Mouse (Mus musculus) liver, adult 2 months (tissue): Measurements from ENCODE around the gene Gpc1. TPM values are rescaled to one million over a fixed set of nuclear protein-coding genes. Genes with fewer than 3 reads are reported as not detected.

Experiments used
- DNase-seq: peaks from one replicate; pipeline ENCODE4 v3.0.0-alpha.2; 2011; ENCODE audit warnings: low read depth, low spot score; ENCODE audit errors: extremely low read depth
- H3K27ac ChIP-seq: fragments of 200-500 bp; replicated peaks from 2 replicates; pipeline ENCODE4 v1.5.1; 2012; ENCODE audit warnings: low read depth, mild to moderate bottlenecking, control low read depth, inconsistent platforms, low read length; ENCODE audit not compliant: insufficient read depth
- H3K27me3 ChIP-seq: fragments of 200-500 bp; 2 replicates; pipeline ENCODE4 v1.6.1; 2012; ENCODE audit warnings: mild to moderate bottlenecking, moderate library complexity, low read length, inconsistent platforms; ENCODE audit not compliant: control insufficient read depth, insufficient read depth
- H3K36me3 ChIP-seq: fragments of 200-500 bp; 2 replicates; pipeline ENCODE4 v1.6.1; 2012; ENCODE audit warnings: low read length, inconsistent platforms; ENCODE audit not compliant: control insufficient read depth, insufficient read depth
- H3K4me1 ChIP-seq: fragments of 200-500 bp; 2 replicates; pipeline ENCODE4 v1.6.1; 2011; ENCODE audit warnings: low read length; ENCODE audit not compliant: control insufficient read depth, insufficient read depth
- H3K4me3 ChIP-seq: fragments of 200-500 bp; 2 replicates; pipeline ENCODE4 v1.5.1; 2011; ENCODE audit warnings: low read depth, mild to moderate bottlenecking, control low read depth, low read length, moderate library complexity; ENCODE audit not compliant: insufficient read depth
- H3K79me2 ChIP-seq: fragments of 200-500 bp; 2 replicates; pipeline ENCODE4 v1.6.1; 2012; ENCODE audit warnings: inconsistent platforms, mild to moderate bottlenecking, low read length, moderate library complexity; ENCODE audit not compliant: control insufficient read depth, insufficient read depth
- H3K9ac ChIP-seq: fragments of 200-500 bp; 2 replicates; pipeline ENCODE4 v1.6.1; 2012; ENCODE audit warnings: low read depth, mild to moderate bottlenecking, control low read depth, inconsistent platforms, low read length
- CTCF ChIP-seq: fragments of 200-500 bp; IDR thresholded peaks from 2 replicates; pipeline ENCODE4 v1.5.1; 2011; ENCODE audit warnings: low read depth, low read length, control low read depth
- POLR2A ChIP-seq: fragments of 200-500 bp; IDR thresholded peaks from 2 replicates; pipeline ENCODE4 v1.6.1; 2011; ENCODE audit warnings: low read length, control low read depth; ENCODE audit not compliant: insufficient read depth; ENCODE audit errors: extremely low read depth
- WGBS: fragments of 180-500 bp; shearing (Covaris S2); methylation state at CpG from one replicate; pipeline ENCODE4 v1.1.7; 2018; 5-methylcytosine and 5-hydroxymethylcytosine counted together
- polyA plus RNA-seq: library from polyadenylated mRNA; depleted of rRNA; stranded (reverse); fragments of >200 nt; gene quantifications from 2 replicates; pipeline ENCODE4 v1.2.3, GENCODE M21; 2012
- total RNA-seq: library from RNA; depleted of rRNA; stranded (reverse); fragments of >200 nt; gene quantifications from 2 replicates; pipeline ENCODE4 v1.2.3, GENCODE M21; 2014

Gpc1 gene
- total and polyA plus RNA-seq, 2 experiments: 0.92 to 2.1 TPM

DNA sequence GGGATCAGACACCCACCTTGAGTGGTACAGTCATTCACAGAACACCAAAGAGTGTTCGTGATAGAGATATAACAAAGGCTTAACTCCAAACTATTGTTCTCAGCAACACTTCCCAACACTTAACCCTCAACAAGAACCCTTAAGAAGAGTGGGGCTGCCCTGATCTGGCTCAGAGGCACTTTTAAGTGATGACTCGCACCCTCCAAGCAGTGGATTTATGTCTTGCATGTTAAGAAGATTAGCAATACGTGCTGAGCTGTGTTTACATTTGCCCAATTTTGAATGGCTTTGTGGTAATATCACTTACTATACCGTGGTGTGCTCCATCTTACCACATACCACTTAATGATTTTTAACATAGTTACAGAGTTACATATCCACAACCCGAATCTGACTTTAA is 26.3 kb upstream of the Gpc1 start:
- TF ChIP-seq CTCF (no peak), POLR2A (no peak)
- Histone ChIP-seq H3K9ac (no peak overlapping the region), H3K4me1 (no peaks in the 10 kb centered on the region), H3K27ac (no peak overlapping the region), H3K27me3 (no peaks in the 10 kb centered on the region), H3K79me2 (no peaks in the 10 kb centered on the region), H3K36me3 (no peaks in the 10 kb centered on the region), H3K4me3 (no peak overlapping the region)
- WGBS: 74% methylated on average over 5 of the region's 5 CpGs
- DNase-seq: no peak

GRCm38 (mm10) chr1:92805836-92806235 is 25.6 kb upstream of the Gpc1 start:
- no peak for DNase-seq
- 63% methylated on average over 2 of the region's 2 CpGs for whole genome bisulfite sequencing

DNA sequence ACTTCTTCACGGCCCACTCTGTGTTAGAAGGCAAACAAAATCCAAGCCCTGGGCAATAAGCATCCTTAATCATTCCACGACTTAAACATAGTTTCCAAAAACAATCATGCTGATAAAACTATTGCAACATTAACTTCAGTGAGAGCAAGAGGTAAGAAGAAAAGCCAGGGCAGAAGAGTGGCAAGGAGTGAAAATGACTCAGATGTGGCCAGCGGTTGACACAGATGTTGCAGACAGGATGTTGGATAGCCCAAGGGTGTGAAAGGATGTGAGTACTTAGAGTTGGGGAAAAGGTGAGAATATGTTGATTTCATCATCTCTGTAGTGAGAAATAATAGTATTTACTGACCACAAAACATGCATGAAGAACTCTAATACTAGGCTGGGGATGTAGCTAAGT is 24.7 kb upstream of the Gpc1 start:
- Histone ChIP-seq H3K36me3 (no peaks in the 10 kb centered on the region), H3K27me3 (no peaks in the 10 kb centered on the region), H3K27ac (no peak overlapping the region), H3K9ac (no peak overlapping the region), H3K4me3 (no peak overlapping the region), H3K79me2 (no peaks in the 10 kb centered on the region), H3K4me1 (no peaks in the 10 kb centered on the region)
- WGBS: 75% methylated on average over 3 of the region's 3 CpGs
- TF ChIP-seq POLR2A: no peak
- DNase-seq: no peak

More at GRCm38 (mm10) chr1:92805836-92806235, 25.6 kb upstream of the Gpc1 start:
- TF ChIP-seq POLR2A (no peak), CTCF (no peak)
- Histone ChIP-seq H3K9ac (no peak overlapping the region), H3K79me2 (no peaks in the 10 kb centered on the region), H3K36me3 (no peaks in the 10 kb centered on the region), H3K4me3 (no peak overlapping the region), H3K27me3 (no peaks in the 10 kb centered on the region), H3K27ac (no peak overlapping the region), H3K4me1 (no peaks in the 10 kb centered on the region)

DNA sequence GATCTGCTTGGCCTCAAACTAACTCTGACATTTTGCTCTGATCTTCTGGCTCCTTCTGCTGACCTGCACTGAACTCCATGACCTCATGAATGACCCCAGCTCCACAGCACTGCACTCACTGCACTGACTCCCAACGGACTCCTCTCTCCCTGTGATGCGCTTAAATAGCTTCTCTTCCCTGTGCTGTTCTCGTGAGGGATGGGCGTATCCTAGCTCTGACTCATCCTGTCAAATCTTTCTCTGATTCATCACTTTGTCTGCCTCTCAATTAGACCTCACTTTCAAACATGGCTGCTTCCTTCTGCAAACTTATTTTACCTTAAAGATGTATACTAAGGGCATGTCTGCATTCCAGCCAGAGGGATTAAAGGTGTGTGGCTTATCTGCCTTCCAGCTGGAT is 21.8 kb upstream of the Gpc1 start:
- 84% methylated on average over 4 of the region's 4 CpGs for WGBS
- no peak for DNase-seq
- TF ChIP-seq POLR2A (no peak), CTCF (no peak)
- no peaks in the 10 kb centered on the region for H3K36me3 ChIP-seq
- no peaks in the 10 kb centered on the region for H3K4me1 ChIP-seq
- H3K27ac ChIP-seq: no peak overlapping the region
- H3K79me2 ChIP-seq: no peaks in the 10 kb centered on the region
- H3K4me3 ChIP-seq: no peak overlapping the region
- H3K9ac ChIP-seq: no peak overlapping the region
- H3K27me3 ChIP-seq: no peaks in the 10 kb centered on the region

DNA sequence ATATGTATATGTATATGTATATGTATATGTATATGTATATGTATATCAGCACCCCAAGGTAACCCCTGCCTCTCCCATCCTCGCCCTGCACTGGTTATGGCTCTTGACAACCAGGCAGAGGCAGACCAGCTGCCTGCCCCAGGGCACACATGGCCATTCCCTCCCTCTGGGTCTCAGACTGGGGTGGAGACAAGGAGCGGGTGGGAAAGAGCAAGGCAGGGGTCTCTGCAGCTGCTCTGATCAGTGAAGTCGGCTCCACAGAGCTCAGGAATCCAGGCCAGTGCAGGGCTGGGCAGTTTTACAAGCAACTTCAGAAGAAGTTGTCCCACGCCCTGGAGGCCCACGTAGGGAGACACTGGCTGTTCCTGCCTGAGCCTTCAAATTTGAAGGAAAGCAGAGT is 17.1 kb upstream of the Gpc1 start:
- no peak for DNase-seq
- Histone ChIP-seq H3K36me3 (no peaks in the 10 kb centered on the region), H3K27me3 (no peaks in the 10 kb centered on the region), H3K4me1 (no peaks in the 10 kb centered on the region), H3K79me2 (no peaks in the 10 kb centered on the region), H3K4me3 (no peak overlapping the region), H3K9ac (no peak overlapping the region), H3K27ac (no peak overlapping the region)
- no peak for TF ChIP-seq CTCF
- TF ChIP-seq POLR2A: no peak
- 82% methylated on average over 5 of the region's 5 CpGs for WGBS

- no peak for DNase-seq
- 89% methylated on average over 9 of the region's 9 CpGs for WGBS
- H3K4me1 ChIP-seq: no peaks in the 10 kb centered on the region
Observed at GRCm38 (mm10) chr1:92815100-92815499, 16.3 kb upstream of the Gpc1 start.

More at GRCm38 (mm10) chr1:92815100-92815499, 16.3 kb upstream of the Gpc1 start:
- no peaks in the 10 kb centered on the region for H3K36me3 ChIP-seq
- H3K79me2 ChIP-seq: no peaks in the 10 kb centered on the region
- H3K27me3 ChIP-seq: no peaks in the 10 kb centered on the region
- no peak overlapping the region for H3K9ac ChIP-seq
- no peak overlapping the region for H3K4me3 ChIP-seq
- TF ChIP-seq CTCF (no peak), POLR2A (no peak)
- no peak overlapping the region for H3K27ac ChIP-seq
